Mouse (Mus musculus): ENCODE measurements around the gene Gm20388. TPM values are rescaled to one million over a fixed set of nuclear protein-coding genes. Genes with fewer than 3 reads are reported as not detected.

Gene Gm20388
- polyA plus RNA-seq, 1 experiment from 2014 or later: not detected

DNA sequence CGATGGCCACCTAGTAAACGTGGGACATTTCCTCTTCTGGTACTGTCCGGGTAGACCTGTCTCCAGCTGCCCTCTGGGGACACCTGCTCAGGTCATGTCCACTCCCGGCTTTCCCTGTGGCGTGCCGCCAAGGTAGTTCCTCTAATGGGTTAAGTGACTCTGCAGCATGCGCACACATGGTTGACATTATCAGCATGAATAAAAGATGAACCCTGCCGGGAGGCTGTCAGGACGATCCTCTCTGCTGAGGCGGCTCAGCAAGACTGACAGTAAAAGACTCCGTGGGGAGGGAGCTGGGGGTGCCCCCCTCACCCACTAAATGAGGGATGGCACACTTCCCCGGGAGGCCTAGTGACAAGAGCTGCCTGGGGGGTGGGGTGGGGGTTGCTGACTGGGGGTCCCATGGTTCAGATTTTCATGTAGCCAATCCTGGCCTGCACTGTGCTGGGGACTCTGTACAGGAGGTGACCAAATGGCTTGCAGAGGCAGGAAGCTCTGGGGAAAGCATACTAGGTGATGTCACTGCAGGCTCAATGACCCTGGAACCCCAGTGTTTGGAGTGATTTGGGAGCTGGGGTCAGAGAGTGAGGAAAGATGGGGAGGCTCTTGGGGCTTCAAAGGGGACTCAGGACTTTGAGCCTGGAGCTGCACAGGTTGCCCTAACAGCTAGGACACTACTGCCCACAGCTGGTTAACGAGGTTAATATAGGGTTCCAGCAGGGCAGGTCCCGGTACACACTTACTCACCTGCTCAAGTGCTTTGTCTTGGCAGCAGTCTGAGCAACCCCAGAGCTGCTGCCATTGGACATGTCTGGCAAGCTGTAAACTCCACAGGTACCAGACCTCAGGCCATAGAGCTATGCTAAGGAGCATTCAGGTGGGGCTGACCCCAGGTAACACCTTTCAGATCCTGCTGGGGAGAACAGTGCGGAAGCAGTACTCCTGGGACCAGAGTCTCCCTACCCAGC, 487.1 kb downstream of the Gm20388 start:
- DNase-seq (ENCODE audit: low spot score) (no peak), ATAC-seq (ENCODE audit: low FRiP score, low TSS enrichment) (0 out of 2 replicates have a peak, but pooled peaks have one; percentile 14)
- Histone ChIP-seq H3K36me3 (ENCODE audit: control insufficient read depth, insufficient read depth, low read length) (no peaks in the 10 kb centered on the region), H3K4me2 (replicated peaks; ENCODE audit: low read depth) (no peak overlapping the region), H3K4me3 (ENCODE audit: low read depth, low read length) (no peak overlapping the region), H3K27me3 (ENCODE audit: control insufficient read depth, insufficient read depth, low read length) (no peaks in the 10 kb centered on the region), H3K9ac (ENCODE audit: low read length) (no peak overlapping the region), H3K9me3 (ENCODE audit: control insufficient read depth, low read length) (no peaks in the 10 kb centered on the region), H3K4me1 (replicated peaks; ENCODE audit: control insufficient read depth, insufficient read depth) (0 out of 2 replicates have a peak, but pooled peaks cover 2% of the 10 kb centered on the region), H3K27ac (replicated peaks) (no peak overlapping the region)
- 67% methylated on average over 15 of the region's 15 CpGs for WGBS
- TF ChIP-seq CTCF (IDR thresholded peaks at IDR 0.05; ENCODE audit: low read depth): no peak
- no peak for TF ChIP-seq EP300 (optimal IDR thresholded peaks at IDR 0.05)

DNA sequence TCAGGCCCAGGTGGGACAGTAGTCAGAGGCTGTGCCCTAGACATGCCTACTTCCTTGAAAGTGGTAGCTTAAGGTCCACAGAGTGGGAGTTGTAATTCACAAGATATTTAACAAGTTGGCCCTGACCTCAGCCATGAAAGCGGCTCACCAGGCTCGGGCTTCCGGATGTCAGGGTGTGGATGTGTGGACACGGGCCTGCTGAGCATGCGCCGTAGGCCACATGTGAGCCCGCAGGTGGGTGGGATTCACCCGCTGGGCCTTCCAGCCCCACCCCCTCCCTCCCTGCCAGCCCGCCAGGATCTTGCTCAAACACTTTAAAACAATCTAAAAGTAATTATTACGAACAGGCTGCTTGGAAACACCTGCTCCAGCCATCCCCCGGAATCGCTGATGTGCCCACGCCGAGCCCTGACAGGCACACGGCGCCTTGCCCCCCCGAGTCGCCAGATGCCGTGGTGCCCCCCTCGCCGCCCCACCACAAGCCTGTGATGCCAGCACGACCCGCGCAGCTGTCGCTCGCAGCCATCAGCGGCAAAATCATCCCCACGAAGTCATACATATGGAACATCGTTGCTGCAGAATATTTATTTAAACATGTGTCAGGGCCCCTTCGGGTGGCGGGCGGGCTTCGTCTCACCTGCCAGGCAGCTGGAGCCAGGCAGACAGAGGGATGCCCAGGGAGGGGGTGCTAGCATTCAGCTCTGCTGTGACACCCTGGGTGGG, 488.7 kb downstream of the Gm20388 start:
- Histone ChIP-seq H3K9ac (ENCODE audit: low read length) (peak overlapping the region; percentile 8; the same call in 1 of the 2 replicates), H3K27ac (replicated peaks) (no peak overlapping the region), H3K36me3 (ENCODE audit: control insufficient read depth, insufficient read depth, low read length) (no peaks in the 10 kb centered on the region), H3K27me3 (ENCODE audit: control insufficient read depth, insufficient read depth, low read length) (no peaks in the 10 kb centered on the region), H3K4me2 (replicated peaks; ENCODE audit: low read depth) (peak overlapping the region; percentile 25), H3K4me1 (replicated peaks; ENCODE audit: control insufficient read depth, insufficient read depth) (0 out of 2 replicates have a peak, but pooled peaks cover 2% of the 10 kb centered on the region), H3K9me3 (ENCODE audit: control insufficient read depth, low read length) (no peaks in the 10 kb centered on the region), H3K4me3 (ENCODE audit: low read depth, low read length) (no peak overlapping the region)
- 32% methylated on average over 33 of the region's 33 CpGs for WGBS
- TF ChIP-seq CTCF (IDR thresholded peaks at IDR 0.05; ENCODE audit: low read depth) (no peak), EP300 (optimal IDR thresholded peaks at IDR 0.05) (no peak)
- ATAC-seq (ENCODE audit: low FRiP score, low TSS enrichment) (0 out of 2 replicates have a peak, but pooled peaks have one; percentile 14), DNase-seq (ENCODE audit: low spot score) (peak; percentile 66)

DNA sequence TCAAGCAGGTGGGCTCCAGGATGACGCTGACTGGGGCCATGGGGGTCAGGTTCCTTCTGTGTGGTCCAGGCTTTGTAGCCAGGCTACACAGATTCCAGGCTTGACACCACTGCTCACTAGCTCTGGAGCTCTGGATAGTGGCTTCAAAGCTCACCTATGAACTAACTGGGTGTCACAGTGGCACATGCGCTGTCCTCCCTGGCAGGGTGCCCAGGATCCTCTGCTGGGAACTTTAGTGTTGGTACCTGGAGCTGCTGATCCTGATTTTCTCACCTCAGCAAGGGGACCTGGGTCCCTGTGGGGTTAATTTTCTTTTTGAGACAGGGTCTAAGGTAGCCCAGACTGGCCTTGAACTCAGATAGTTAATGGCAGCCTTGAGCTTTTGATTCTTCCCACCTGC, 490.6 kb downstream of the Gm20388 start:
- TF ChIP-seq EP300 (optimal IDR thresholded peaks at IDR 0.05) (no peak), CTCF (IDR thresholded peaks at IDR 0.05; ENCODE audit: low read depth) (no peak)
- no peaks in the 10 kb centered on the region for H3K36me3 ChIP-seq (ENCODE audit: control insufficient read depth, insufficient read depth, low read length)
- H3K4me1 ChIP-seq (replicated peaks; ENCODE audit: control insufficient read depth, insufficient read depth): 0 out of 2 replicates have a peak, but pooled peaks cover 2% of the 10 kb centered on the region
- H3K9ac ChIP-seq (ENCODE audit: low read length): no peak overlapping the region
- 72% methylated on average over 2 of the region's 2 CpGs for whole genome bisulfite sequencing
- H3K27me3 ChIP-seq (ENCODE audit: control insufficient read depth, insufficient read depth, low read length): no peaks in the 10 kb centered on the region
- H3K4me2 ChIP-seq (replicated peaks; ENCODE audit: low read depth): no peak overlapping the region
- no peak overlapping the region for H3K27ac ChIP-seq (replicated peaks)
- DNase-seq (ENCODE audit: low spot score): no peak
- no peak overlapping the region for H3K4me3 ChIP-seq (ENCODE audit: low read depth, low read length)
- ATAC-seq (ENCODE audit: low FRiP score, low TSS enrichment): no peak
- no peaks in the 10 kb centered on the region for H3K9me3 ChIP-seq (ENCODE audit: control insufficient read depth, low read length)

DNA sequence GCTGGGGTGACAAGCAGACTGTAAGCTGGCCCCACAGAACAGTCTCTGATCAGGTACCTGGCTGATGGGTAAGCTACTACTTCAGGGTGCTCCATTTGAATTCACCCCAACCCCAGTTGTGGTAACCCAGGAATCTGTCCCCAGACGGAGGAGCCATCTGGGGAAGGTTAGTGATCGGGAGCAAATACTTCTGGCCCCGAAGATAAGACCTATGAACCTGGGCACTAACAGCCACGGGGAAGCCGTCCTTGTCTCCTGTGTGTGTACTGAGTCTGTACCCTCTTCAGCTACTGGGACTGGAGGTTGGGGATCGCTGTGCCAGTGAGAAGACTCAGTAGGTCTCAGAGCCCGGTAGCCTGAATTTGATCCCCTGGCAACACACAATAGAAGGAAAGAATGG, 491.1 kb downstream of the Gm20388 start:
- Histone ChIP-seq H3K9ac (ENCODE audit: low read length) (no peak overlapping the region), H3K9me3 (ENCODE audit: control insufficient read depth, low read length) (no peaks in the 10 kb centered on the region), H3K4me3 (ENCODE audit: low read depth, low read length) (no peak overlapping the region), H3K27me3 (ENCODE audit: control insufficient read depth, insufficient read depth, low read length) (no peaks in the 10 kb centered on the region), H3K27ac (replicated peaks) (no peak overlapping the region), H3K4me1 (replicated peaks; ENCODE audit: control insufficient read depth, insufficient read depth) (0 out of 2 replicates have a peak, but pooled peaks cover 2% of the 10 kb centered on the region), H3K4me2 (replicated peaks; ENCODE audit: low read depth) (no peak overlapping the region), H3K36me3 (ENCODE audit: control insufficient read depth, insufficient read depth, low read length) (no peaks in the 10 kb centered on the region)
- TF ChIP-seq CTCF (IDR thresholded peaks at IDR 0.05; ENCODE audit: low read depth): no peak
- no peak for TF ChIP-seq EP300 (optimal IDR thresholded peaks at IDR 0.05)
- WGBS: 87% methylated on average over 7 of the region's 7 CpGs
- DNase-seq (ENCODE audit: low spot score): no peak
- no peak for ATAC-seq (ENCODE audit: low FRiP score, low TSS enrichment)

DNA sequence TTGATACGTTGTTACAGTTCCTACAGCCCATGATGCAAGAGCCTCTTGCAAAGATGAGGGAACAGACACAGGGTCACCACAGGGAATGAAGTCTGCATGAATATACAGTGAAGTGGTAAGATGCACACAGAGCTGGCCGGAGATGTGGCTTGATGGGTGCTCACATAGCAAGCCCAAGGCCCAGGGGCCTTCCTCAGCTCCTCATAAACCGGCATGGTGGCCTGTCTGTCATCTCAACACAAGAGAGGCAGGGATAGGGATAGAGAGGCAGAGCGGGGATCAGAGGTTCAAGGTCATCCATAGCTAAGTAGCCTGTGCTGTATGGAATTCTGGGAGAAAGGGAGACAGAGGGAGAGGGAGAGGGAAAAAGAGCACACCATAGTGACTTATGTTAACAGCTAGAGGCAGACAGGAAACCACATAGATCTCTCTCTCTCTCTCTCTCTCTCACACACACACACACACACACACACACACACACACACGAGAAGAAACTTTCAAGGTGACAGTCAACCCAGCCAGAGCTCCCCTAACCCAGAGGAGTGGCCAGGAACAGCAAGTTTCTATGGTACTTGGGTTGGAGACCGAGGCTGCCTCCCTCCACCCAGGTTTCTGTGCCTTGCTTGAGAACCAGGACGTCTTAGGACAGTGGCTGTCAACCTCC, 493.1 kb downstream of the Gm20388 start:
- WGBS: 90% methylated on average over 7 of the region's 7 CpGs
- TF ChIP-seq EP300 (optimal IDR thresholded peaks at IDR 0.05): no peak
- TF ChIP-seq CTCF (IDR thresholded peaks at IDR 0.05; ENCODE audit: low read depth): no peak

More for the DNA sequence above, 493.1 kb downstream of the Gm20388 start:
- Histone ChIP-seq H3K36me3 (ENCODE audit: control insufficient read depth, insufficient read depth, low read length) (no peaks in the 10 kb centered on the region), H3K9ac (ENCODE audit: low read length) (no peak overlapping the region), H3K9me3 (ENCODE audit: control insufficient read depth, low read length) (no peaks in the 10 kb centered on the region), H3K4me1 (replicated peaks; ENCODE audit: control insufficient read depth, insufficient read depth) (peaks cover 7% of the 10 kb centered on the region), H3K4me3 (ENCODE audit: low read depth, low read length) (no peak overlapping the region), H3K4me2 (replicated peaks; ENCODE audit: low read depth) (no peak overlapping the region), H3K27ac (replicated peaks) (no peak overlapping the region), H3K27me3 (ENCODE audit: control insufficient read depth, insufficient read depth, low read length) (no peaks in the 10 kb centered on the region)
- no peak for DNase-seq (ENCODE audit: low spot score)
- no peak for ATAC-seq (ENCODE audit: low FRiP score, low TSS enrichment)
